Mouse (Mus musculus): ENCODE data around the gene Kalrn.
A peak's percentile ranks its signal among the peaks of the same experiment; 100 is the strongest.

Kalrn gene

DNA sequence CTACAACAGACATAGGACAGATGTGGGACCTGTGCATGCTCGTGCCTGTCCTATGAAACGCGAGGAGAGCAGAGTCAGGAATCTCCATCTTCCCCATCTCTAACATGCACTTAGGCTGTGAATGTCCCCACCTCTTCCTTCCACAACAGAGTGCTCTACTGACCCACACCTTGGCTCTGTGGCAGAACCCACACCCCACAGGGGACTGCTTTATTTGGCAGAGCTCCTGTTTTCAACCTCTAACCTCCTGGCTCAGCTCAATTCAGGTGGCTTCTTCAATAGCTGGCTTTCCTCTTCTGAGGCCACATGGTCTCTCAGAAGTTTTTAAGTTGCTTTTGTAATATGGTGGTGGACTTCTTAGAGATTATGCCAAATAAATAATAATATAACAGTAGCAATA, 567.3 kb downstream of the Kalrn start:
- DNase-seq = no peak

- DNase-seq = no peak
Observed at GRCm38 (mm10) chr16:34004128-34004578, 569.2 kb downstream of the Kalrn start.

GRCm38 (mm10) chr16:34003566-34004127, 569.7 kb downstream of the Kalrn start:
- no peak for DNase-seq

DNA sequence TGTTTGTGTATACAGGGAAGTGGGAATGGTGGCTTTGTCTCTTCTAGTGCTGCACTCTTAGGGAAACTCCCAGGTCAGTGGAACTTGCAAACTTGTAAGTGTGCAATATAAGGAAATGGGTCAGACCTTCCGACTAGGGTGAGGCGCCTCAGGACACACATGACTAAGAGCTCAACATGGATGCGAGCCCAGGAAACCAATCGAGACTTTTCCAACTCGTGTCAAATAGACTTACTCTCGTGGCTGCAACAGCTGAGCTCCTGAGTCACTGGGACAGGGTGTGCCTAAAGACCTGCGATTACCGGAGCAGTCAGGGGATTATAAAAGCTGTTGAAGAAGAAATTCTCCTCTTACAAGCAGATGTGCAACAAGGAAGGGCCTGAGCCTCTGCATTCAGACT, 572.6 kb downstream of the Kalrn start:
- DNase-seq = no peak

DNA sequence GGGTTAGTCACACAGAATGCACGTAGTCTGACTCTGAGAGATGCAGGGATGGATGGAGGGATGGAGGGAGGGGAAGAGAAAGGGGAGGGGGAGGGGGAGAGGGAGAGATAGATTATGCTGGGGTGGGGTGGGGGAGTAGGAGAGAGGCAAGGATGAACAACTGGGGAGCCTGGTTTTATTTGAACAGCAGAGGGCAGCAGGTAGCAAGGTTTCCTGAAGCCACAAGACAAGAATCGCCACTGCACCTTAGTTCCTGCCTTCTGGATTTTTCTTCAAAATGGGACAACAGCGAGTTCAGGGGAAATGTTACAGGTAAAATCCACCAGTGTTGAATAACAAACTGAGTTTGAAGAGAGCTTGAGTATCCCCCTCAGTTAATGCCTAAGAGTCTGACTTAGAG, 573.9 kb downstream of the Kalrn start:
- DNase-seq = no peak

GRCm38 (mm10) chr16:33998011-33998410, 575.3 kb downstream of the Kalrn start:
- peak; percentile 45 for DNase-seq

GRCm38 (mm10) chr16:33996030-33996429, 577.3 kb downstream of the Kalrn start:
- no peak for DNase-seq

- peak; percentile 38 for DNase-seq
Observed at GRCm38 (mm10) chr16:33995496-33995895, 577.8 kb downstream of the Kalrn start.

DNA sequence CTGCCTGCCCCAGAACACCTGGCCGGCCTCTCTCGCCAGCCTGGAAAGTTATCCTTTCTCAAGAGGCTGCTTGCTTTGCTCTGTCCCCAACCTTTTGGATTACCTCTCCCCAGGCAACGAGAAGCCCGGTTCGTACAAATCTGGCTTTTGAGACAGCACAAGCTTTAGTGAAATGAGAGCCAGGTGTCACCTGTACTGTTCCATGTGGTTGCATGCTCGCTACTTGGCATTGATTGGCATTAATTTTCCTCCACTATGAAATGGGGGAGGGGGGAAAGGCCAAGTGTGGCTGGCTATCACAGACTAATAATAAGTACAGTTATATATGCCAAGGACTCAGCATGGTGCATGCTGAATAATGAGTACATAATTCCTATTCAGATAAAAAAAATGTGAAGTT, 579.0 kb downstream of the Kalrn start:
- no peak for DNase-seq

DNA sequence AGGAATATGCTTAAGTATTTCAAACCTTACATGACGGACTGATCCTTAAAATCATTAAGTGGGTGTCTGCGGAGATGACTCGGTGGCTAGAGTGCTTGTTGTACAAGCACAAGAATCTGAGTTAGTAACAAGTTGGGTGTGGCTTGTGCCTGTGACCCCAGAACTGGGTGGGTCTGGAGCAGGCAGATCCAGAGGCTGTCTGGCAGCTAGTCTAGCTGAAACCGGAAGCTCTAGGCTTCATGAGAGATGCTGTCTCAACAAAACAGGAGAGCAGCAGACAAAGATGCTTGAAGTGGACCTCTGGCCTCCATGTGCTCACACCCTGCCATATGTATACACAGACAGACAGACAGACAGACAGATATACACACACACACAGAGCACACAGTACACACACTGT, 582.6 kb downstream of the Kalrn start:
- DNase-seq = no peak

- no peak for DNase-seq
Observed at GRCm38 (mm10) chr16:33989106-33989505, 584.2 kb downstream of the Kalrn start.

DNA sequence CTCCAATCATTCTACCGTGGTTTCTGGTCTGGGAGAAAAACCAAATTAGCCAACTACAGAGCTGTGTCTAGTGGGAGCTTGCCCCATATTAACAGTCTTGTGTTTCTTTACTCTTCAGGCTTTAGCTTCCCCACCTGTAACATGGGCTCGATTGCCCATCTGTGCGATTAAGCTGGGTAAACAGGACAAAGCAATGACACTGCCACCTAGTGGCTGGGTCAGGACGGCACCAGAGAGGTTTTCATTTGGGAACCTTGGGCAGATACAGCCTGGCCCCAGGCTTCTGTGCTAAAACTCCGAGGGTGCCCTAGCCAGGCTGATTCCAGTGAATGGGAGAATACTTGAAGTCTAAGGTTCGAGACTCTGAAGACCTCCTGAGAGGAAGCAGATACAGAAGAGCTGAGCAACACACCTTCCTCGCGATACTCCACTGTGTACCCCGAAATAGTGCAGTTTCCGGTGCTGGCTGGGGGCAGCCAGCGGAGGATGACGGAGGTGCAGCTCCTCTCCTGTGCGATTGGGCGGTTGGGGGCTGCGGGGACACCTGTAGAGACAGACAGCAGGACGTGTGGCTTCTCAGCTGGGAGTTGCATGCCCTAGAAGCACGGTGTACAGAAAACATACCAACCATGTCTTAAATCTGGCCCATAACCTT, 584.8 kb downstream of the Kalrn start:
- no peak for DNase-seq

DNA sequence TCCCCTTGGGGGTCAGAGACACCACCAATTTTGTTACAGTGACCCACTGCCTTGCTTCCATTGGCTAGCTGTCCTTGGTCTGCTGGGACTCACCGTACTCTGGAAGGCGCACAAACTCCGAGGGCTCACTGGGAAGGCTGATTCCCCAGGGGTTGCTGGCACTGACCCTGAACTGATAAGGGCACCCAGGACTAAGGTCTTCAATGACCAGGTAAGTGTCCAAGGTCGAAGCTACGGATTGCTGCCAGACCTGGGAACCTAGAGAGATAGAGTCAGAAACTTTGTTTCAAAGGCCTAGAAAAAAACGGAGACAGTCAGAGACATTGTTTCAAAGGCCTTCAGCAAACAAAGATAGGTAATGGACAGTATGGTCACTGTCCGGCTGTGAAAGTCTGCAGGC, 586.3 kb downstream of the Kalrn start:
- no peak for DNase-seq

DNA sequence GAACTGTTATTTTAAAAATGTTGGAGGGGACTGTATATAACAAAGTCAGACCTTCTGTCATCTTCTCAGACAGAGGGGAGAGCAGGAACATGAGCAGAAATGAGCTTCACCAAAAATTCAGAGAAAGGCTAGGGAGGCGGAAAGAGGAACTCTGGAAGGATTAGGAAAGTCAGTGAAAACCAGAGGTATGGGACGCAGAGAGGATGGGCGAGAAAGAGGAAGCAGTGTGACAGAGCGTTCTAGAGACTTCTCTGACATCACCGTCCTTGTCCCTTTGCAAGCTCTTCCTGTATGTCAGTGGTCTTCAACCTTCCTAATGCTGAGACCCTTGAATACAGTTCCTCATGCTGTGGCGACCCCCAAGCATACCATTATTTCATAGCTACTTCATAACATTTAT, 588.0 kb downstream of the Kalrn start:
- DNase-seq = no peak

DNA sequence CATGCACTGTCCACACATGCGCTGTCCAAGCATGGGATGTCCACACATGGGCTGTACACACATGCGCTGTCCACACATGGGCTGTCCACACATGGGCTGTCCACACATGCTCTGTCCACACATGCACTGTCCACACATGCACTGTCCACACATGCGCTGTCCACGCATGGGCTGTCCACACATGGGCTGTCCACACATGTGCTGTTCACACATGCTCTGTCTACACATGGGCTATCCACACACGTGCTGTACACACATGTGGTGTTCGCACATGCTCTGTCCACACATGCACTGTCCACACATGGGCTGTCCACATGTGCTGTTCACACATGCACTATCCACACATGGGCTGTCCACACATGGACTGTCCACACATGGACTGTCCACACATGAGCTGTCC, 589.6 kb downstream of the Kalrn start:
- DNase-seq = no peak

GRCm38 (mm10) chr16:33979855-33980254, 593.5 kb downstream of the Kalrn start:
- DNase-seq = no peak

DNA sequence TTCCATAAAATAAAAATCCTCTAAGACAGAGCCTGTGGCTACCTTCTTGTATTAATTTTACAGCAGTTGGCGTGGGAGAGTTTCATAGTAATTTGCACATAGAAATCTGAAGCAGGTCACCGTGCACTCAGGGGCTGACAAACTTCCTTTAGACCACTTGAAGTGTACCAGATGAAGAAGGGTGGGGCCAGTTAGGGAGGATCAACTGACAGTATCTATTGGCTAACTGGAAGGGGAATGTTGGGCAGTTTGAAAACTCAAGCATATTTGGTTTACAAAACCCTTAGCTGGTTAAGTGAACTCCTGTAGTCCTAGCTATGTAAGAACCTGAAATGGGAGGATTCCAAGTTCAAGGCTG, 606.1 kb downstream of the Kalrn start:
- DNase-seq = no peak

DNA sequence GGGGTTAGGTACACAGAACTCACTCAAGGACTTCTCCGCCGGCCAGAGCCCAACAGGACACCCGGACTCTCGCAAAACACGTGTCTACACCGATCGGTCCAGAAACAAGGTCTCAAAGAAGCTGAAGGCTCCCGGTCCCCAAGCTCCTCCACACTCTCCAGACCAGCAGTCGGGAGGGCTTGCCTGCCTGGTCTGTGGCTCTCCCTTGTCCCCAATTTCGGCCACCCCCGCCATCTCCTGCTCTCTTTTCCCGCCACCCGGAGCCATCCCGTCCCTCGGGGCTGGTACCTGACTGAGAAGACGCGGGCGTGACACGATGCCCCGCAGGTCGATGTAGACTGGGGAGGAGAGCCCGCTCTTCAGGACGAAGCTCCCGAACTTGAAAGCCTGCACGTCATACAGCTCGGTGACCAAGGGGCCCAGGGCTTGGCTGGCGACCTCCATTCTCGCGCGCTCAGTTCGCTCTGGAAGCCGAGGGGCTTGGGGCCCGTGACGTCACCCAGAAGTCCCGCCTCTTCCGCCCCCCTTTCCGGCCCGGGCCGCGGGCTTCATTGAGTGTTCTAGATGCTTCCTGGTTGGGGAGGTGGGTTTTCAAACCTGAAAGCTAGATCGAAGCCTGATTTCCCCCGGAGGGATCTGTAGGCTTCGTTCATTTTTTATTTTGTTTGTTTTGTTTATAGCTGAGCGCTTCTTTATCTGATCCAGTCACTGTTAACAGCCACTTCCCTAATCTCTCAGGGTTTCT, 606.6 kb downstream of the Kalrn start, which contains the start of gene Umps:
Gene Umps, minus strand, starts transcription at position 501 of the 745 bp plus-strand sequence.
- peak; percentile 79 for DNase-seq

DNA sequence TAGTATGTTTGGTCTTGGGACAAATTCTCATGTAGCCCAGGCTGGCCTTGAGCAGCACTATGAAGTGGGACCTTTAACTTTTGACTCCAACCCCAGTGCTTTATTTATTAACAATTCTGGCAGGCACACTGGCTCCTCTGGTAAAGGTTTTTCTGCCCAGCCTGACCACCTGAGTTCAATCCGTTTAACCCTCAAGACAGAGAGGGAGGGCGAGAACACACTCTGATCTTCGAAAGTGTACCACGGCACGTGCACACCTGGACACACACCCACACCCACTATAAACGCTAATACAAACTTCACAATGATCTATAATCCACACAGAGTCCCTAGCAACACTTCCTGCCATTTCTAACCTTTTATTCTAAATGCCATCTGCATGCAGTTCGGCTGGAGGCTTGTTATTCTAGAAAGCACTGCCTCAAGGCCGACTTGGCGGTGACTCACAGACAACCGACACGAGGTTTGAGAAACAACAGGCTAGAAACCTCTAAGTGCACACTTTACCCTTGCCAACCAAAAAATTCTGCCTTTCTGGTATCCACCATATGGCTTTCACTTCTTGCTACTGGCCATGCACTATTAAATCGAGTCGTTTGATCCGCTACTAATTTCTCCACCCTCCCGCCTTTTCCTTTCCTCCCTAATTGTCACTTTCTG, 607.3 kb downstream of the Kalrn start:
- no peak for DNase-seq

DNA sequence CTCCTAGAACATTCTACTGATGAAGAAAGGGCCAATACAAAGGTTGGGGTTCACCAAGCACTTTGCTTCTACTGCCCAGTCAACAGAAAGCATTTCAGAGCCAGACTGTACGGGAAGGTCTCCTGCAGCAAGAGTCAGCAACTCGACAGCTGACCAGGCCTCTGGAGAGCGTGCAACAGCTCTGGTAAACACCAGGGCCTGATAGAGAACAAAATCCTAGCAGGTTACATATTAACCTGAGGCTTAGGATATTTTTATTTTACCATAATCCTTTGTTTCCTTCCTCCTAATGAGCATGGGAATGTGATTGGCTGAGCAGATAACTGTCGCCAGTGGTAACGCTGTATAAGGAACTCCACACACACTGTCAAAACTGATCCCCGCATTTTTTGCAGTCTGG, 609.8 kb downstream of the Kalrn start:
- no peak for DNase-seq

GRCm38 (mm10) chr16:33954793-33955192, 618.5 kb downstream of the Kalrn start:
- DNase-seq = no peak

GRCm38 (mm10) chr16:33953008-33953407, 620.3 kb downstream of the Kalrn start:
- no peak for DNase-seq

DNA sequence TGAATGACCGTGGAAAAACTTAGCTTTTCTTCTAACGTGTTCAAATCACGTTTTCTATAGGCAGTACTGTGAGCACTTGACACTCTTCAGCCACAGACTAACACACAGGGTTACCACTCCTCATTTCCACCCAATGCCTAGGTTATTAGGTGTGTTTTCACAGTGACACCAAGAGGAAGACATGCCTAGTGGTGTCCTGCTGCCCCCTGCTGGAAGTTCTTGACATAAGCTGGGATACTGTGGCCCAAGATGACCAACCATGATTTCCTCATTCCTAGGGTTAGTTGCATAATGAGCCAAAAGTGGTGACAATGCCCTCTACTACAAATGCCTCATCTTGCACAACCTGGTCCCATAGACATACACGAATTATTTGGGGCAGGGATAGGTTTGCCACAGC, 622.5 kb downstream of the Kalrn start:
- peak; percentile 83 for DNase-seq

- no peak for DNase-seq
Observed at GRCm38 (mm10) chr16:33950386-33950785, 622.9 kb downstream of the Kalrn start.

All from cerebellum, adult 11-12 months (tissue).